Mouse (Mus musculus) limb, embryonic 14.5 days (tissue): ENCODE results near the gene Tars2. TPM values are rescaled to one million over a fixed set of nuclear protein-coding genes. Genes with fewer than 3 reads are reported as not detected.

Experiments used
- ATAC-seq: fragments of 200-750 bp; cut with Nextera tagmentation; 2 replicates; pipeline ENCODE4 v1.8.0; 2017; ENCODE audit warnings: low read depth, moderate number of reproducible peaks, moderate TSS enrichment; ENCODE audit not compliant: low FRiP score
- DNase-seq: peaks from one replicate; pipeline ENCODE4 v3.0.0-alpha.2; 2015; ENCODE audit warnings: low spot score
- H3K27ac ChIP-seq: fragments of 300-500 bp; sonication (generic); replicated peaks from 2 replicates; pipeline ENCODE4 v1.5.1; 2014; ENCODE audit warnings: low read depth, mild to moderate bottlenecking, low read length, moderate library complexity, mixed read lengths
- H3K27me3 ChIP-seq: fragments of 300-500 bp; sonication (generic); 2 replicates; pipeline ENCODE4 v1.6.1; 2014; ENCODE audit warnings: low read length, mixed read lengths; ENCODE audit not compliant: control insufficient read depth, insufficient read depth
- H3K36me3 ChIP-seq: fragments of 300-500 bp; sonication (generic); 2 replicates; pipeline ENCODE4 v1.6.1; 2014; ENCODE audit warnings: mild to moderate bottlenecking, low read length, moderate library complexity, mixed read lengths; ENCODE audit not compliant: control insufficient read depth, insufficient read depth
- H3K4me1 ChIP-seq: fragments of 300-500 bp; sonication (generic); 2 replicates; pipeline ENCODE4 v1.6.1; 2014; ENCODE audit warnings: antibody characterized with exemption, low read length, mixed read lengths; ENCODE audit not compliant: control insufficient read depth, insufficient read depth
- H3K4me2 ChIP-seq: fragments of 300-500 bp; sonication (generic); replicated peaks from 2 replicates; pipeline ENCODE4 v1.6.1; 2014; ENCODE audit warnings: low read depth, mild to moderate bottlenecking, low read length, moderate library complexity; ENCODE audit not compliant: severe bottlenecking
- H3K4me3 ChIP-seq: fragments of 300-500 bp; sonication (generic); replicated peaks from 2 replicates; pipeline ENCODE4 v1.5.1; 2014; ENCODE audit warnings: low read length
- H3K9ac ChIP-seq: fragments of 300-500 bp; sonication (generic); 2 replicates; pipeline ENCODE4 v1.6.1; 2014; ENCODE audit warnings: mild to moderate bottlenecking, low read depth, low read length, moderate library complexity; ENCODE audit not compliant: severe bottlenecking
- H3K9me3 ChIP-seq: fragments of 300-500 bp; sonication (generic); 2 replicates; pipeline ENCODE4 v1.6.1; 2016; ENCODE audit warnings: low read length; ENCODE audit not compliant: control insufficient read depth
- POLR2A ChIP-seq: fragments of 200-500 bp; IDR thresholded peaks from 2 replicates; pipeline ENCODE4 v1.8.0; 2012; ENCODE audit warnings: inconsistent platforms, mild to moderate bottlenecking, moderate library complexity, borderline replicate concordance; ENCODE audit not compliant: insufficient read depth, insufficient read length; ENCODE audit errors: extremely low read depth
- WGBS: fragments of 180-500 bp; shearing (Covaris S2); extraction: QIAGEN DNeasy Blood & Tissue Kit; methylation state at CpG from one replicate; pipeline ENCODE4 v1.1.7; 2014; 5-methylcytosine and 5-hydroxymethylcytosine counted together
- polyA plus RNA-seq, 2 experiments: library from polyadenylated mRNA; depleted of rRNA in 1 of 2; stranded (reverse) in 1 of 2; unstranded in 1 of 2; fragments of >200 nt; fragmentation: Nextera tagmentation in 1 of 2; extraction: Ambion mirVana in 1 of 2; gene quantifications; 2 replicates each; pipeline versions ENCODE4 v1.2.1 to v1.2.3; 2012 to 2014

The Tars2 gene
- polyA plus RNA-seq, 2 experiments = 40.3 to 40.9 TPM

GRCm38 (mm10) chr3:95703276-95703675 is 56.7 kb downstream of the Tars2 start:
- no peaks in the 10 kb centered on the region for H3K9me3 ChIP-seq
- WGBS = 93% methylated on average over 3 of the region's 3 CpGs
- no peak for TF ChIP-seq POLR2A

DNA sequence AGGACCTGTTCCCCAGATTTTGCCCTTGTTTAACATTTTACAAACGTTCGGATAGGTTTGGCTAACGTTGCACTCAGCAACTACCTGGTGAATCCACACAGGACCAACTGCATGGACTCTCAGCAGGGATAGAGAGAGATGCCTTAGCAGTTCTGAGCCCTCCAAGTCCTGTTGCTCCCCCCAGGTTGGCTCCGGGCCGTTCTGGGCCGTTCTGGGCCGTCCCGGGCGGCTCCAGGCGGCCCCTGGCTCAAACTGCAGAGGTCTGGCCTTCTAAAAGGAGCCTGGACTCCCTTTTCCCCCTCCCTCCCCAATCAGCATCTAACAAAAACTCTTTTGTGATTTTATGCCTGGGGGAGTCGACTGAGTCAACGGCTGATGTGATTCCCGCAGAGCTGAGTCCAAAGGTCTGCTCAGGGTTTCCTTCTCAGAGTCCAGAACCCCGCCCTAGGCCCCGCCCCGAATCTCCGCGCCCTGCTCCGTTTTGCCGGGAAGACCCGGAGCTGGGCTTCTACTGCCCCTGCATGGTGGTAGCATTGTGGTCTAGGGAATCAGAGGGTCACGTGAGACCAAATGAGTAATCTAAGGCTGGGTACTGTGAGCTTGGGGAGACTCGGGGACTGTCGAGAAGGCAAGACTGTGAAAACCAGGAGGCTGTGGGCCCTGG is 58.0 kb downstream of the Tars2 start:
- peaks cover 9% of the 10 kb centered on the region for H3K4me1 ChIP-seq
- H3K27me3 ChIP-seq = no peaks in the 10 kb centered on the region
- ATAC-seq (peak; percentile 89), DNase-seq (peak; percentile 73)
- H3K36me3 ChIP-seq = no peaks in the 10 kb centered on the region
- WGBS = 7% methylated on average over 24 of the region's 24 CpGs
- H3K4me2 ChIP-seq = peak overlapping the region; percentile 65
- H3K27ac ChIP-seq = peak overlapping the region; percentile 72
- no peak for TF ChIP-seq POLR2A
- H3K4me3 ChIP-seq = peak overlapping the region; percentile 33
- no peaks in the 10 kb centered on the region for H3K9me3 ChIP-seq
- peak overlapping the region; percentile 55 for H3K9ac ChIP-seq

More at GRCm38 (mm10) chr3:95703276-95703675, 56.7 kb downstream of the Tars2 start:
- no peaks in the 10 kb centered on the region for H3K27me3 ChIP-seq
- no peak overlapping the region for H3K4me3 ChIP-seq
- ATAC-seq (no peak), DNase-seq (no peak)
- H3K9ac ChIP-seq = no peak overlapping the region
- H3K4me2 ChIP-seq = no peak overlapping the region
- H3K4me1 ChIP-seq = peaks cover 9% of the 10 kb centered on the region
- H3K36me3 ChIP-seq = no peaks in the 10 kb centered on the region
- no peak overlapping the region for H3K27ac ChIP-seq

- H3K4me2 ChIP-seq = no peak overlapping the region
- no peak overlapping the region for H3K4me3 ChIP-seq
- ATAC-seq (no peak), DNase-seq (no peak)
- H3K9me3 ChIP-seq = no peaks in the 10 kb centered on the region
- H3K4me1 ChIP-seq = peaks cover 13% of the 10 kb centered on the region
- H3K36me3 ChIP-seq = no peaks in the 10 kb centered on the region
- peak overlapping the region; percentile 2; the same call in 1 of the 2 replicates for H3K27ac ChIP-seq
- H3K9ac ChIP-seq = no peak overlapping the region
- 80% methylated on average over 2 of the region's 2 CpGs for WGBS
- H3K27me3 ChIP-seq = no peaks in the 10 kb centered on the region
- TF ChIP-seq POLR2A = no peak
Observed at GRCm38 (mm10) chr3:95701085-95701484, 58.9 kb downstream of the Tars2 start.

GRCm38 (mm10) chr3:95700233-95700681 is 59.7 kb downstream of the Tars2 start:
- no peak for ATAC-seq

DNA sequence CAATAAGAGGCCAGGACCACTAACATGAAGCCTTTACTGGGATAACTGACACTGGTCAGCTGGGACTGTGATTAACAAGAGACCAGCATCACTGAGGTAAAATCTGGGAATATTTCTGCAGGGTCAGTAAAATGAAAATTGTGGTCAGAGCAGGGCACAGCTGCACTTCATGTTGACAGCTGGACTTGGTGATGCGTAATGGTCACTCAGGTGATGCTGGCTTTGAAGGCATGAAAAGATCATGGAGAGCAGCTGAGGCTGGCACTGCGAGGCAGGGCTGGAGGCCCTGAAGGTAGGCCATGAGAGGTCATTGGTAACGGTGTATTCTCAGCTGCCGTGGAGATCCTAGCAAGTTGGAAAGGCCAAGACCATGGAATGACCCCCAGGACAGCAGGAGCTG is 61.7 kb downstream of the Tars2 start:
- WGBS = 96% methylated on average over 4 of the region's 4 CpGs
- H3K36me3 ChIP-seq = no peaks in the 10 kb centered on the region
- H3K27ac ChIP-seq = no peak overlapping the region
- no peaks in the 10 kb centered on the region for H3K27me3 ChIP-seq
- no peak overlapping the region for H3K4me3 ChIP-seq
- no peak for TF ChIP-seq POLR2A
- H3K4me1 ChIP-seq = peaks cover 24% of the 10 kb centered on the region
- ATAC-seq (no peak), DNase-seq (no peak)
- no peaks in the 10 kb centered on the region for H3K9me3 ChIP-seq
- no peak overlapping the region for H3K9ac ChIP-seq
- no peak overlapping the region for H3K4me2 ChIP-seq

More at GRCm38 (mm10) chr3:95700233-95700681, 59.7 kb downstream of the Tars2 start:
- Histone ChIP-seq H3K4me2 (no peak overlapping the region), H3K4me1 (peaks cover 20% of the 10 kb centered on the region), H3K36me3 (no peaks in the 10 kb centered on the region), H3K9ac (no peak overlapping the region), H3K27ac (no peak overlapping the region), H3K9me3 (no peaks in the 10 kb centered on the region), H3K27me3 (no peaks in the 10 kb centered on the region), H3K4me3 (no peak overlapping the region)
- TF ChIP-seq POLR2A = no peak
- WGBS = 68% methylated on average over 6 of the region's 6 CpGs
- no peak for DNase-seq

DNA sequence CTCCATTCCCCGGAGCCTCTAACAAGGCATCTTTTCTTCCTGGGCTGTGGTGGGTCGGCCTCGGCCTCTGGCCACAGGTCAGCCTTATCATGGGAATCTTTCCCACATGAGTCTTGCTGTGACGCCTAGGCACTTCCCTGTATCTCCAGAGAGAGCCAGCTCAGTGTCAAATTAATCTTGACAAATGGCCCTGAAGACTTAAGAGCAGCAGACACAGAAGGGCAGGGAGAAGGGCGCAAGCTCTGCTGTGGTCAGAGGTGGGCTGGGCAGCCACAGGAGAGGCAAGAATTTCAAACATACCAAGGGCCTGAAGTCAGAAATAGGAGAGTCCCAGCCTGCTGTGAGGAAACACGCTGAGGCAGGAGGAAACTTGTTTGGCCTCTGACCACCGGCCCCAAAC is 63.6 kb downstream of the Tars2 start:
- Histone ChIP-seq H3K27me3 (no peaks in the 10 kb centered on the region), H3K9ac (no peak overlapping the region), H3K27ac (no peak overlapping the region), H3K4me3 (no peak overlapping the region), H3K4me1 (peaks cover 18% of the 10 kb centered on the region), H3K9me3 (no peaks in the 10 kb centered on the region), H3K4me2 (no peak overlapping the region), H3K36me3 (no peaks in the 10 kb centered on the region)
- 31% methylated on average over 7 of the region's 7 CpGs for WGBS
- no peak for DNase-seq
- TF ChIP-seq POLR2A = no peak
- no peak for ATAC-seq
